Mouse (Mus musculus): Measurements from ENCODE around the gene Fezf2. TPM values are rescaled to one million over a fixed set of nuclear protein-coding genes. Genes with fewer than 3 reads are reported as not detected.

Gene Fezf2
- polyA plus RNA-seq, 1 experiment from 2014 or later, result 90.9 TPM

DNA sequence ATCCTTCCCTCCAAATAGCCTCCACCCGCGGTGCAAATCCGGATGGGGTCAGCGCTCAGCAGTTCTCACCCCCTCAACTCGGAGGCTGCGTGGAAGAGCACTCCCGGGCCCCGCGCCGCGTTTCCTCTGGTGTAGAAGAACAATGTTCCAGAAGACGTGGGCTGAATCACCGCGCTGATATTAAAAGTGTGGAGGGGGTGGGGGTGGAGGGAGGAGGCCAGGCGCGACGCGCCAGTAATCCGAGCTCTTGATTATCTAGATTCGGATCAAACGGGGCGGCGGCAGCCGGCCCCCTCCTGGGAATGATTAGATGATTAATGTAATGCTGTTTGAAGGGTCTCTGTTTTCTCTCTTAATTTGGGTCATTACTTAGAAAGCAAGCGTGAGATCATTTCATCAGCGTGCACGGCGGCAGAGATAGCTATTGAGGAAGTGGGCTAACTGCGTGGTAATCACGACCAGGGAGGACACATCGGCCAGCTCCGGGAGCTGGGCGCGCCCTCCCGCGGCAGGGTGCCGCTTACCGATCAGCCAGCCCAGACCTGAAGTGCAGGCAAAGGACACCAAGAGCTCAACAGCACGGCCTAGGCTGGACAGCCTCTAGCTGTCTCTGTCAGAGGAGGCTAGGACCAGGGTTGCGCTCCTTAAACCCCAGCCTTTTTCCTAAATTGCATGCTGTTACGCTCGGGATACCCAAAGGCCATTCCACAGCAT, 6.8 kb downstream of the Fezf2 start:
- peak overlapping the region; percentile 95 for H3K27ac ChIP-seq (replicated peaks)
- under 1% methylated on average over 42 of the region's 42 CpGs for WGBS
- peak overlapping the region; percentile 65 for H3K9ac ChIP-seq (replicated peaks)
- no peaks in the 10 kb centered on the region for H3K9me3 ChIP-seq
- peaks cover 63% of the 10 kb centered on the region for H3K4me1 ChIP-seq
- H3K4me3 ChIP-seq, result peak overlapping the region; percentile 51
- H3K27me3 ChIP-seq, result peaks cover 13% of the 10 kb centered on the region
- no peak for ATAC-seq (replicated peaks)
- H3K36me3 ChIP-seq, result no peaks in the 10 kb centered on the region
- H3K4me2 ChIP-seq (replicated peaks), result peak overlapping the region; percentile 62

DNA sequence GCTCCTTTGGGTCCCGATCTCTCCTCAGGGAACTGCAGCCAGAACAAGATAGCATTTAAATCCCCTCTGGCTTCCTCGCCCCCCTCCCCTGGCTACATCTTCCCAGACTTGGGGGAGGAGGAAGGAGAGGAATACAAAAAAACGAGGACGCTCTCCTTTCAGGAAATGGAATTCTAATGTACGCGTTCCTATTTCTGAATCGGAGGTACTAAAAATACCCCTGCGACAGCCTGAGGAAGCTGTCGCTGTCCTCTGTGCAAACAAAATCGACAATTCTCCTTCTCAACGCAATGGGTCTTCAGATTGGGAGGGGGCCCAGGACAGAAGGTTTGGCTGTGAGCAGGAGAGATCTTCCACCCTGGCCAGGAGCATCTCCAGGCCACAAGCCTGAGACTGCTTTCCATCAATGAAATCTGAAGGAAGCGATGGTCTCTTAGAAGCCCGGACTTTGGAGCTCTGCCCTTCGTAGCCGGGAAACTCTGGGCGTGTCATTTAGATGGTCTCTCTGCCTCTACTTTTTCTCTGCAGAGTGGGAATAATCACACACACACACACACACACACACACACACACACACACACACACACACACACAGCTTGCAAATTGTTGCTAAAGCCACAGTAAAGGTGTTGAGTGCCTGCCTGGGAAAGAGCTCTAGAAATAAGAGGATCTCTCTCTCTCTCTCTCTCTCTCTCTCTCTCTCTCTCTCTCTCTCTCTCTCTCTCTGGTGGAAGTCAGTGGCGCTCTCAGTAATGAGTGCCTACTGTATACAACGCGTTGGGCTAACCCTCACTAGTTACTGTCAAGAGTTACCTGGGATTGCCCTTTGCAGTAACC, 7.5 kb downstream of the Fezf2 start:
- no peak for ATAC-seq (replicated peaks)
- H3K4me1 ChIP-seq, result peaks cover 55% of the 10 kb centered on the region
- no peaks in the 10 kb centered on the region for H3K36me3 ChIP-seq
- H3K27me3 ChIP-seq, result peaks cover 20% of the 10 kb centered on the region
- H3K4me2 ChIP-seq (replicated peaks), result peak overlapping the region; percentile 62
- peak overlapping the region; percentile 95 for H3K27ac ChIP-seq (replicated peaks)
- H3K9me3 ChIP-seq, result no peaks in the 10 kb centered on the region
- 3% methylated on average over 19 of the region's 19 CpGs for WGBS
- peak overlapping the region; percentile 51 for H3K4me3 ChIP-seq
- peak overlapping the region; percentile 65 for H3K9ac ChIP-seq (replicated peaks)

- peak overlapping the region; percentile 19 for H3K4me3 ChIP-seq
- WGBS, result 5% methylated on average over 10 of the region's 10 CpGs
- H3K27ac ChIP-seq (replicated peaks), result peak overlapping the region; percentile 95
These were observed 9.0 kb downstream of the Fezf2 start for GRCm38 (mm10) chr14:12338811-12339565.

DNA sequence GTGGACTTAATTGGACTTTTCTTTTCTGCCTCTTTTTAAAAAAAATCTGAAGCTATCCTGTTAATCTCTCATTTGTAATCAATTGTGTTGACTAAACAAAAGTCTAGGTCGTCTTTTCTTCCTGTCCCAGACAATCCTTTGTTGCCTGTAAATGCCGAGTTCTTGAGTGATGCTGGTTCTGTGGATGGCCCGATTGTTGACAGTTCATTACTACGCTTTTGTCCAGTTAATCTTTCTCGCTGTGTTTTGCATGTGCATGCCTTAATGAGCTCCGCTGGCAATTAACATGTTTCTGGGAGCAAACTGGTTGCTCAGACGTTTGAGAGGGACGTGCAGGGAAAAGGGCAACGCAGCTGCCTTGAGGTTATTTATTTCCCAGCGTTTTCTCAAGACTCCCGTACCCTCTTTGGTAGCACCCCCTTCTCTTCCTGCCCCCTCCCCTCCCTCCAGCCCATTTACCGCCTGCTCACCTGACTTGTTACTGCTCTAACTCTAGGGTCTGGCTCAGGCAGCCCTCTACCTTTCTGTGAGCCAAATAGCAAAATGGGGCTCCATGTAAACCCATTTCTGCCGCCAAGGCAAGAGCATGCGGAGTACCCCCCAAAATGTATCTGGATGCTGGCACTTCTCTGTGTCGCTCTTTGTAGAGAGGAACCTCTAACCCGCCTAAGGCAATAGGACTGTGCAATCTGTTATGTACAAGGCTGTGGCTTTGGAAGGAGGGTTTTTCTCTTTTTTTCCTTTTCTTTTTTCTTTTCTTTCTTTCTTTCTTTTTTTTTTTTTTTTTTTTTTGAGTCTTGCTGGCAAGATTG, 9.8 kb downstream of the Fezf2 start:
- Histone ChIP-seq H3K9ac (replicated peaks) (peak overlapping the region; percentile 26), H3K4me3 (peak overlapping the region; percentile 9; the same call in 1 of the 2 replicates), H3K27me3 (peaks cover 24% of the 10 kb centered on the region), H3K27ac (replicated peaks) (peak overlapping the region; percentile 95), H3K36me3 (no peaks in the 10 kb centered on the region), H3K9me3 (no peaks in the 10 kb centered on the region), H3K4me2 (replicated peaks) (peak overlapping the region; percentile 36), H3K4me1 (peaks cover 49% of the 10 kb centered on the region)
- WGBS, result 1% methylated on average over 16 of the region's 16 CpGs
- ATAC-seq (replicated peaks), result peak; percentile 83

More at GRCm38 (mm10) chr14:12338811-12339565, 9.0 kb downstream of the Fezf2 start:
- peak overlapping the region; percentile 62 for H3K4me2 ChIP-seq (replicated peaks)
- H3K9ac ChIP-seq (replicated peaks), result peak overlapping the region; percentile 33
- no peaks in the 10 kb centered on the region for H3K36me3 ChIP-seq
- ATAC-seq (replicated peaks), result no peak
- peaks cover 49% of the 10 kb centered on the region for H3K4me1 ChIP-seq
- peaks cover 27% of the 10 kb centered on the region for H3K27me3 ChIP-seq
- H3K9me3 ChIP-seq, result no peaks in the 10 kb centered on the region

DNA sequence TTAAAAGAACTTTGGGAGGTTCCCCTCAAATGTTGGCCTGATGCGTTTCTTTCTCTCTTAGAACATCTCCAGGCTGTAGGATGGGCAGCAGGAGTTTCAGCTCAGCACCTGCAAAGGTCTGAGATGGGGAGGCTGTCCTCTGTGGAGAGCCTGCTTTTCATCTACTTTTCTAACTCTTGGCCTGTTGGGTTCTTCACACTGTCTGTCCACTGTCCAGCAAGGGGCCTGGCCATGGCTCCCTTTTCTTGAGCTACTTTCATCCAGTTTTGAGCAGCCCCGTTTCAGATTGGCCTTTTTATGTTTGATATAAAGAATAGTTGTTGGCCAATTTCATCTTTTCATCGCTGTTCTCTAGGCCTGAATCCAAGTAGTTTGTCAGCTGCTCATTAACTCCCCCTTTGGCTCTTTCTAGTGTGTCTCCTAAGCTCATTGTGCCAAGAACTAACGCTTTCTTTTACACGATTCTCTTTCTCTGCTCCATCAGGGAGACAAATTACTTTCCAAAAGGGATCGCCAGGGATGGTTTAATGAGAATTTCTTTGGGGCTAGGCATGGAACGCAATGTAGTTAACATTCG, 10.5 kb downstream of the Fezf2 start:
- H3K36me3 ChIP-seq, result no peaks in the 10 kb centered on the region
- H3K9ac ChIP-seq (replicated peaks), result no peak overlapping the region
- no peaks in the 10 kb centered on the region for H3K9me3 ChIP-seq
- peak; percentile 74 for ATAC-seq (replicated peaks)
- peak overlapping the region; percentile 36; the same call in 1 of the 2 replicates for H3K4me2 ChIP-seq (replicated peaks)
- peaks cover 24% of the 10 kb centered on the region for H3K27me3 ChIP-seq
- H3K27ac ChIP-seq (replicated peaks), result peak overlapping the region; percentile 95
- WGBS, result 4% methylated on average over 8 of the region's 8 CpGs
- no peak overlapping the region for H3K4me3 ChIP-seq
- peaks cover 49% of the 10 kb centered on the region for H3K4me1 ChIP-seq

- 46% methylated on average over 7 of the region's 7 CpGs for WGBS
- ATAC-seq (replicated peaks), result no peak
- peaks cover 21% of the 10 kb centered on the region for H3K27me3 ChIP-seq
These were observed 13.1 kb downstream of the Fezf2 start for GRCm38 (mm10) chr14:12334925-12335324.

GRCm38 (mm10) chr14:12333622-12334021, 14.4 kb downstream of the Fezf2 start:
- peaks cover 15% of the 10 kb centered on the region for H3K27me3 ChIP-seq
- no peak overlapping the region for H3K4me3 ChIP-seq

More at GRCm38 (mm10) chr14:12334925-12335324, 13.1 kb downstream of the Fezf2 start:
- Histone ChIP-seq H3K36me3 (no peaks in the 10 kb centered on the region), H3K4me3 (no peak overlapping the region), H3K27ac (replicated peaks) (0 out of 2 replicates have a peak overlapping the region, but pooled peaks have one; percentile 7), H3K9ac (replicated peaks) (no peak overlapping the region), H3K4me2 (replicated peaks) (no peak overlapping the region), H3K9me3 (no peaks in the 10 kb centered on the region), H3K4me1 (peaks cover 34% of the 10 kb centered on the region)

DNA sequence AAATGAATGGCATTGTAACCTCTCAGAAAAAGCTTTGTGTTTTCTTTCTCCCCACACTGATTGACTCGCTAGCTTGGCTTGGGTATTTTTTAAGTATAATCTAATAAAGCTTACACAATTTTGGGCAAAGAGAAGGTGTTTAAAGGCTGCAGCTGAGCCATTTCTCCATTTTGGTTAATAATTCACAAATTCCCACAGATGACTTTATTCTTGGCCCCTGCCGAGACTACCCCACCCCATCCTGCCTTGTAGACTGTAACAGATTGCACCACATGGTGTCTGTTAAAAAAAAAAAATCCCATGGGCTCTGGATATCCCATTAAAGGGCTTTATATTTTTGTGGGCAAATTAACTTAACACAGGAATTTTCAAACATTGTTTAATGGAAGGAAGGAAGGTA, 44.9 kb downstream of the Fezf2 start:
- H3K36me3 ChIP-seq, result no peaks in the 10 kb centered on the region
- no peak overlapping the region for H3K4me3 ChIP-seq
- no peak overlapping the region for H3K4me2 ChIP-seq (replicated peaks)
- no peak overlapping the region for H3K9ac ChIP-seq (replicated peaks)
- ATAC-seq (replicated peaks), result no peak
- H3K9me3 ChIP-seq, result no peaks in the 10 kb centered on the region
- peak overlapping the region; percentile 56 for H3K27ac ChIP-seq (replicated peaks)
- H3K4me1 ChIP-seq, result peaks cover 10% of the 10 kb centered on the region
- 47% methylated on average over 2 of the region's 2 CpGs for WGBS
- no peaks in the 10 kb centered on the region for H3K27me3 ChIP-seq

More at GRCm38 (mm10) chr14:12333622-12334021, 14.4 kb downstream of the Fezf2 start:
- no peak overlapping the region for H3K27ac ChIP-seq (replicated peaks)
- no peak for ATAC-seq (replicated peaks)
- 89% methylated on average over 7 of the region's 7 CpGs for WGBS
- H3K9ac ChIP-seq (replicated peaks), result no peak overlapping the region
- peaks cover 25% of the 10 kb centered on the region for H3K4me1 ChIP-seq
- H3K4me2 ChIP-seq (replicated peaks), result no peak overlapping the region
- H3K36me3 ChIP-seq, result no peaks in the 10 kb centered on the region
- H3K9me3 ChIP-seq, result no peaks in the 10 kb centered on the region

- Histone ChIP-seq H3K36me3 (no peaks in the 10 kb centered on the region), H3K27ac (replicated peaks) (no peak overlapping the region), H3K9ac (replicated peaks) (no peak overlapping the region), H3K4me2 (replicated peaks) (no peak overlapping the region), H3K4me3 (no peak overlapping the region), H3K9me3 (no peaks in the 10 kb centered on the region), H3K4me1 (peaks cover 10% of the 10 kb centered on the region), H3K27me3 (no peaks in the 10 kb centered on the region)
- 0 out of 2 replicates have a peak, but pooled peaks have one; percentile 27 for ATAC-seq (replicated peaks)
- WGBS, result 57% methylated on average over 3 of the region's 3 CpGs
These were observed 47.3 kb downstream of the Fezf2 start for GRCm38 (mm10) chr14:12300677-12301076.

DNA sequence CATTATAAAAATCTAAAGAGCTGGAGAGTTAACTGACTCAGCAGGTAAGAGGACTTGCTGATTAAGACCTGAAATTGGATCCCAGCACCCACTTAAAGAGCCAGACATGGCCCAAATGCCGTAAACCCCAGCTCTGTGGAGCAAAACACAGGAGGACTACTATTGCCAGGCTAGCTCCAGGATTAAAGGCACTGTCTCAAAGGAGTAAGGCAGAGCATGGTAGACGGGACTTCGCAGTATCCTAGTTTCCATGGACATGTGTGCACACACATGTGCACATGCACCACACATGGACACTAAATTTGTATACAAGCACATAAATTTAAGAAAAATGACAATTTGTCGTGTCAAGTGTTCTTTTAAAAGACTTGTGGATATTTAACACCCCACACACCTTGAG, 47.7 kb downstream of the Fezf2 start:
- no peak overlapping the region for H3K4me3 ChIP-seq
- H3K4me1 ChIP-seq, result peaks cover 10% of the 10 kb centered on the region
- no peaks in the 10 kb centered on the region for H3K36me3 ChIP-seq
- H3K9ac ChIP-seq (replicated peaks), result no peak overlapping the region
- ATAC-seq (replicated peaks), result no peak
- no peak overlapping the region for H3K27ac ChIP-seq (replicated peaks)
- 58% methylated on average over 4 of the region's 4 CpGs for WGBS
- H3K27me3 ChIP-seq, result no peaks in the 10 kb centered on the region
- no peaks in the 10 kb centered on the region for H3K9me3 ChIP-seq
- no peak overlapping the region for H3K4me2 ChIP-seq (replicated peaks)

- 14% methylated on average over 6 of the region's 6 CpGs for WGBS
- ATAC-seq (replicated peaks), result no peak
- no peak overlapping the region for H3K4me2 ChIP-seq (replicated peaks)
These were observed 48.3 kb downstream of the Fezf2 start for GRCm38 (mm10) chr14:12299654-12300053.

More at GRCm38 (mm10) chr14:12299654-12300053, 48.3 kb downstream of the Fezf2 start:
- H3K36me3 ChIP-seq, result no peaks in the 10 kb centered on the region
- no peak overlapping the region for H3K4me3 ChIP-seq
- no peak overlapping the region for H3K9ac ChIP-seq (replicated peaks)
- peaks cover 10% of the 10 kb centered on the region for H3K4me1 ChIP-seq
- no peaks in the 10 kb centered on the region for H3K27me3 ChIP-seq
- no peak overlapping the region for H3K27ac ChIP-seq (replicated peaks)
- H3K9me3 ChIP-seq, result no peaks in the 10 kb centered on the region

Measured in forebrain, embryonic 15.5 days (tissue).